Mouse (Mus musculus) testis, adult 2 months (tissue): ENCODE measurements around the gene Cog5. TPM values are rescaled to one million over a fixed set of nuclear protein-coding genes. Genes with fewer than 3 reads are reported as not detected.

Experiments used
- H3K27ac ChIP-seq: fragments of 200-500 bp; 2 replicates; pipeline ENCODE4 v1.5.1; 2012; ENCODE audit warnings: low read depth, low read length; ENCODE audit not compliant: control insufficient read depth, insufficient read depth
- H3K27me3 ChIP-seq: fragments of 200-500 bp; 2 replicates; pipeline ENCODE4 v1.6.1; 2012; ENCODE audit warnings: mild to moderate bottlenecking, low read length, moderate library complexity; ENCODE audit not compliant: control insufficient read depth, insufficient read depth
- H3K36me3 ChIP-seq: fragments of 200-500 bp; 2 replicates; pipeline ENCODE4 v1.6.1; 2012; ENCODE audit warnings: mild to moderate bottlenecking, low read length; ENCODE audit not compliant: control insufficient read depth, insufficient read depth
- H3K4me1 ChIP-seq: fragments of 200-500 bp; 2 replicates; pipeline ENCODE4 v1.6.1; 2012; ENCODE audit warnings: low read length; ENCODE audit not compliant: control insufficient read depth, insufficient read depth
- H3K4me3 ChIP-seq: fragments of 200-500 bp; 2 replicates; pipeline ENCODE4 v1.5.1; 2012; ENCODE audit warnings: low read depth, mild to moderate bottlenecking, low read length, moderate library complexity, mixed read lengths; ENCODE audit not compliant: control insufficient read depth
- CTCF ChIP-seq: fragments of 200-500 bp; IDR thresholded peaks from 2 replicates; pipeline ENCODE4 v1.5.1; 2012; ENCODE audit warnings: low read depth, mild to moderate bottlenecking, inconsistent platforms, low read length, moderate library complexity; ENCODE audit not compliant: control insufficient read depth, insufficient read depth, insufficient replicate concordance
- POLR2A ChIP-seq: fragments of 200-500 bp; IDR thresholded peaks from 2 replicates; pipeline ENCODE4 v1.6.1; 2012; ENCODE audit warnings: low read depth, mild to moderate bottlenecking, inconsistent platforms, low read length, moderate library complexity; ENCODE audit not compliant: control insufficient read depth
- polyA plus RNA-seq: library from polyadenylated mRNA; depleted of rRNA; stranded (reverse); fragments of >200 nt; gene quantifications from 2 replicates; pipeline ENCODE4 v1.2.3, GENCODE M21; 2012

The Cog5 gene
- polyA plus RNA-seq, 1 experiment: 17.4 TPM

DNA sequence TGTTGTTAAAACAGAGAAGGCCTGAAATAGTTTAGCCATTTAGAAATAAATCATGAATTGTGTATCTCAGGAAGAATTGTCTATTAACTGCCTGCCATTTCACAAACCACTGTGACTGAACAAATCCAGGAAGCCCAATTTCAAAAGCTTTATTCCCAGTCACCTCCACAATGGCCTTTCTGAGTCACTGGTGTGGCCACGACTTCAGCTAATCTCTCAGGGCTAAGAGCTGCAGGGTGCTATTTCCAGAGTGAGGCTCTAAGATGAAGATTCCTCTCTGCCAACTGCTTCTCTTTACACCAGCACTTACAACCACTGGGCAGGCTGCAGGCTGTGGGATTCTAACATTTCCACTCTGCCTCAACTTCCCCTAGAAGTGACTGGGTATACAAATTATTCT lies 314.4 kb downstream of the Cog5 start:
- Histone ChIP-seq H3K4me1 (no peaks in the 10 kb centered on the region), H3K27ac (no peak overlapping the region), H3K27me3 (no peaks in the 10 kb centered on the region), H3K36me3 (no peaks in the 10 kb centered on the region), H3K4me3 (no peak overlapping the region)
- TF ChIP-seq POLR2A (no peak), CTCF (no peak)

DNA sequence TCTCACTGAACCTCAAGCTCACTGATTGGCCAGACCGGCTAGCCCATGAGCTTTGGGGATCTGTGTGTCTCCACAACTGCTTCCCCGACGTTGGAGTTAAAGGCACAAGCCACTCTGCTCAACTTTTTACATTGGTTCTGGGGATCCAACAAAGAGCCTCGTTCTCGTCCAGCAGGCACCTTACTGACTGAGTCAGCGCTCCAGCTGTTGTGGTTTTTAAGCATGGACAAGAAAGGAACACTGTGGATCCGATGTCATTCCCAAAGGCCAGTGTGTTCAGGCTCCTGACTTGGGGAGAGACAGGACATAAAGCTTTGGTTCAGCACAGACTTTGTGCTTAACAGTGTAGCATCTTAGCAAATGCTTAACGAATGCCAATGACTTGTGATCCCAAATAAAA lies 316.9 kb downstream of the Cog5 start:
- no peaks in the 10 kb centered on the region for H3K27me3 ChIP-seq
- no peak overlapping the region for H3K27ac ChIP-seq
- H3K4me1 ChIP-seq: no peaks in the 10 kb centered on the region
- TF ChIP-seq CTCF (no peak), POLR2A (no peak)
- H3K4me3 ChIP-seq: no peak overlapping the region
- H3K36me3 ChIP-seq: no peaks in the 10 kb centered on the region

DNA sequence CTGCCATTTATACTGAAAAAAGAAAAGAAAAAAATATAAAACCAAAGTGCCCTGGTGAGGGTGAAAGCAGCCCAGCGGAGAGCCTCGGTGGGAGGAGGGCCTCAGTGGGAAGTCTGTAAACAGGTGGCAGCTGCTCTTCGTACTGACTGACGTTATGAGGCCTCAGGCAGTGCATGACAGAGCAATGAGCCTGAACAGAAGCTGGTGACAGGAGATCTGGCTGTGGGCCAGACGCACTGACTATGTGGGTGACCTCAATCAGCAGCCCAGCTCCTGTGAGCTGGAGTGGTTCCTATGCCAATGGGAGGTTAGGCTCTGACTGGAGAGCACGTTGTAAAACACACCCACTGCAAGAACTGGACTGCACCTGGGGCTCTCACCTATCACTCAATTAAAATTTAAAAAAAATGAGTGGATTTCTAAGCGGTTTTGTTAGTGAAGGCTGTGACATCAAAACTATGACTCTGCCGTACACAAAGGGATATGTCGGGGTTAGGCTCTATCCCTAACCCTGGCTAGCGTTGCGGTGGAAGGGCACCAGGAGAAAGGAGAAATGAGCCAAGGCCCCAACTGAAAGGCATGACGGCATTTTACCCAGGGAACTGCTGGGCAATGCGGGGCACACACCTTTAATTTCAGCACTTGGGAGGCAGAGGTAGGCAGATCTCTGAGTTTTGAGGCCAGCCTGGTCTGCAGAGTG lies 319.0 kb downstream of the Cog5 start:
- Histone ChIP-seq H3K36me3 (no peaks in the 10 kb centered on the region), H3K27me3 (no peaks in the 10 kb centered on the region), H3K4me3 (no peak overlapping the region), H3K27ac (no peak overlapping the region), H3K4me1 (no peaks in the 10 kb centered on the region)
- no peak for TF ChIP-seq POLR2A
- no peak for TF ChIP-seq CTCF

DNA sequence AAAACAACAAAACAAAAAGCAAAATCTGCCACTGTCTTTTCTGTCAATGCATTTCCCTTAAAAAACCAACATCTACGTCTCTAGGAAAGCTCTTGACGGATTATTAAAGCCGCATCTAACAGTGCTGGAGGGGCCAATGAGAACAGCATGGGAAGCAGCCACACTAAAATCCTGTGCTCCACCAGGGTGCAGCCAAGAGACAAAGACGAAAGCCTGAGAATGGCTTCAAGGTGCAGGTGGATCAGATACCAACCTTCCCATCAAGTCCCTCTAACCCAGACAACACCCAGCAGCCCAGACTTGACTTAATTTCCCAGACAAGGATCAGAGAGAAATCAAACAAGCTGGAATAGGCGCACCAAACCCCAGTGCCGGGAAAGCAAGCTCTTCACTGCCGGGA lies 321.9 kb downstream of the Cog5 start:
- Histone ChIP-seq H3K36me3 (no peaks in the 10 kb centered on the region), H3K27ac (no peak overlapping the region), H3K27me3 (no peaks in the 10 kb centered on the region), H3K4me1 (no peaks in the 10 kb centered on the region), H3K4me3 (no peak overlapping the region)
- TF ChIP-seq POLR2A (no peak), CTCF (no peak)

DNA sequence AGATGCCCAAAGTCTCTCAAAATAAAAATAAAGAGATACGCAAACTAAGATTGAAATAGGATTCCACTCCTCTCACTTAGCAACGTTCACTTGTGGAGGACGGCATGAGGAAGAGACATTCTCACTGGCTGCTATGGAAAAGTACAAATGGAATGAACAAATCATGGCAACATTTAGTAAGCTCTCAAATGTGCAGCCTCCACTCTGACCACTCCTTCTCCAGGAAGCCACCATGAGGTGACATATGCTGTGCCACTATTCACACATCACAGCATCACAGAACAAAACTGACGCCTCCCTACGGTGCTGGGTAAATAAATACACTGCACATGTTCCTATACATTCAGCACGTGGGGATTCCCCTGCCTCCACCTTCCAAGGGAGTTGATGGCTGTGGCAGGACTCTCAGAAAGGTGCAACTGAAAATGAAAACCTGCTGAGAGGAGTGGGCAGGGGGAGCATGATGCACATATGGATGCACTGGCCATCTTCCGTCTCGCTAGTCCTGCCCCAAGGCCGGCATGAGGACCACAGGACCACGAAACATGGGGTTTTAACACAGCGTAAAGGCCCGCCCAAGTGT lies 323.0 kb downstream of the Cog5 start:
- Histone ChIP-seq H3K27ac (no peak overlapping the region), H3K27me3 (no peaks in the 10 kb centered on the region), H3K4me1 (no peaks in the 10 kb centered on the region), H3K36me3 (no peaks in the 10 kb centered on the region), H3K4me3 (no peak overlapping the region)
- TF ChIP-seq CTCF: no peak
- TF ChIP-seq POLR2A: no peak

DNA sequence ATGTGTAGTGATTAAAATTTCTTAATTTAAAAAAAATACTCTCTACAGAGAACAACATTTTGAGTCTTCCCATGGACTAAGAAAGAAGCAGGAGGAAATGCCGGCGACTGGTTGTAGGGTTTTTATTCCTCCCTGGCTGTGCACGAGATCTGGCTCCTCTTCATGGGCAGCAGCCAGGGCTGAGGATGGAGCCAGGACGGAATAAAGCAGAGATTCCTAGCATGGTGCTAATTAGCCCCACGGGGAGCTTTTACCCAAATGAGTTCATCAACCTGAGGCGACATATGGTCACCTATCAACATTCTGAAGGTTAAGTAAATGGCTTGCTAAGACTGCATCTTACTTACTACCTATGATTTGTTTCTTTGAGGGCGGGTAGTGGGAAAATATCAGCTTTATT lies 328.6 kb downstream of the Cog5 start:
- H3K27ac ChIP-seq: no peak overlapping the region
- H3K36me3 ChIP-seq: no peaks in the 10 kb centered on the region
- TF ChIP-seq CTCF: no peak
- TF ChIP-seq POLR2A: no peak
- H3K4me3 ChIP-seq: no peak overlapping the region
- no peaks in the 10 kb centered on the region for H3K27me3 ChIP-seq
- peaks cover 7% of the 10 kb centered on the region for H3K4me1 ChIP-seq

DNA sequence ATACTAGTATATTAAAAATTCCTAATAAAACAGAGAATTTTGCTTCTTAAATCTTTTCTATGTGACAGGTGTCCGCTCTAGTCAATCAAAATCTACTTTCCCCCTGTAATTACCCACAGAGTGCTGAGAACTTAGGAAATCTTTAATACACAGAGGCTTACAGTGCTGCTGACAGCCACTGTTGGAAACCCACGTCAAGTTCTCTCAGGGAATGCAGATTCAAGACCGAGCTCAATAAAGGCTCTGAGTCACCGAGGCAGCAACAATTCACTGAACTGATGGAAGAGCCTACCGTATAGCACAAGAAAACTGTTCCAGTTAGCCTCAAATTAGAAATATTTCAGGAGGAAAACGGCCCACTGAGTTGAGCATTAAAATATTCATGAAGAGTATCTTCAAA lies 329.1 kb downstream of the Cog5 start:
- Histone ChIP-seq H3K36me3 (no peaks in the 10 kb centered on the region), H3K27ac (no peak overlapping the region), H3K27me3 (no peaks in the 10 kb centered on the region), H3K4me1 (peaks cover 7% of the 10 kb centered on the region), H3K4me3 (no peak overlapping the region)
- no peak for TF ChIP-seq CTCF
- TF ChIP-seq POLR2A: no peak
